Mouse (Mus musculus): Measurements from ENCODE around the gene Cpsf6. TPM values are rescaled to one million over a fixed set of nuclear protein-coding genes. Genes with fewer than 3 reads are reported as not detected.
A peak's percentile ranks its signal among the peaks of the same experiment; 100 is the strongest.

The Cpsf6 gene
- polyA plus RNA-seq, 1 experiment: 21.5 TPM

DNA sequence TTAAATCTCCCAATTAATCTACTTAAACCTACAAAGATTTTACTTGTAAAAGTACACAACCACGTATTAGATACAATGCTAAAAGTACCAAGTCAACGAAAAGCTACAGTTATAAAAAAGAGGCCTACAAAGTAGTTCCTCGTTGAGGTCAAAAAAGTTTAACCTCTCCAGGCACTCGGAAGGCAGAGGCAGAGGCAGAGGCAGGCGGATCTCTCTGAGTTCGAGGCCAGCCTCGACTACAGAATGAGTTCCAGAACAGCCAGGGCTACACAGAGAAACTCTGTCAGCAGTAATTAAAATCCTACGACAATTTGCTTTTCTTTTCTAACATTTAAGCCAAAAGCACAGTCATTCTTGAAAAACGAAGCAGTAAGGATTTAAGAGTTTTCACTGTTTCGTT is 4.7 kb downstream of the Cpsf6 start:
- 7% methylated on average over 10 of the region's 10 CpGs for WGBS
- no peak for DNase-seq (ENCODE audit: low read depth, low spot score)

GRCm38 (mm10) chr10:117363106-117363505 is 16.7 kb downstream of the Cpsf6 start:
- no peak for DNase-seq (ENCODE audit: low read depth, low spot score)
- 10% methylated on average over 3 of the region's 3 CpGs for WGBS

GRCm38 (mm10) chr10:117358891-117359290 is 20.9 kb downstream of the Cpsf6 start:
- 78% methylated on average over 11 of the region's 11 CpGs for WGBS

GRCm38 (mm10) chr10:117343000-117343399 is 36.8 kb downstream of the Cpsf6 start:
- WGBS: 79% methylated on average over 4 of the region's 4 CpGs
- no peak for DNase-seq (ENCODE audit: low read depth, low spot score)

More at GRCm38 (mm10) chr10:117358891-117359290, 20.9 kb downstream of the Cpsf6 start:
- DNase-seq (ENCODE audit: low read depth, low spot score): no peak

DNA sequence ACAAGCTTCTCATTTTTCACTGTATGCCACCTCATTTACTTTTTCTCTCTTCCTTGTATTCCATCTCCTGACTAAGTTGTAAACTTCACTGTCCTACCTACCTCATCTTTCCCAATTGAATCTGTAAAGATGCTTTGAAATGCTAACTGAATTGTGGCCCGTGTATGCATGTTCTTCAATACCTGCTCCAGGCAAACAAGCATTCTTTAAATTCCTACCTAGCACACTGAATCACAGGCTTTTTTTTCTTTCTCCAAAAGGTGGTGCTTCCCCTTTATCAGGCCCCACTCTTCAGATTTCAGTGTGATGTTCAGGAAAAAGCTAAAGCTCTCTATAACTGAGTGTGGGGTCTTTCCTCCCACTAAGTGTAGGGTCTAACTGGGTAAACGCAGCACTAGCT is 37.4 kb downstream of the Cpsf6 start:
- WGBS: 83% methylated on average over 2 of the region's 2 CpGs
- DNase-seq (ENCODE audit: low read depth, low spot score): no peak

DNA sequence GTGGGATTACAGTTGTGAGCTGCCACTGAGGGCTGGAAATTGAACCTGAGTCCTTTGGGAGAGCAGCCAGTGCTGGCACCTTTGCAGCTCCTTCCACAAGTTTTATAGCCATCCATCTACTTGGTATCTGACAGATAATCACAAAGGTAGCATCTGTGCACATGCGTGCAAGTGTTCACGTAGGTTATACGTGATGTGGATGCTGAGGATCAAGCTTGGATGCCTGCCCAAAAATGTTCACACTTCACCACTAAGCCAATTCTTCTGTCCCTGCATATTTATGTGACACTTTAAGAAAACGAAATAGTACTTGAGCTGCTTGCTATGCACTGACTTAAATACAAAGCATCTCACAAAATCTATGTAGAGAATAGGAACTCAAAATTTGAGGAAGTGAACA is 38.8 kb downstream of the Cpsf6 start:
- no peak for DNase-seq (ENCODE audit: low read depth, low spot score)
- 74% methylated on average over 4 of the region's 4 CpGs for WGBS

GRCm38 (mm10) chr10:117339241-117339640 is 40.6 kb downstream of the Cpsf6 start:
- DNase-seq (ENCODE audit: low read depth, low spot score): no peak
- 77% methylated on average over 7 of the region's 7 CpGs for WGBS

- DNase-seq (ENCODE audit: low read depth, low spot score): no peak
These were observed 41.9 kb downstream of the Cpsf6 start for GRCm38 (mm10) chr10:117337946-117338345.

- DNase-seq (ENCODE audit: low read depth, low spot score): no peak
- 33% methylated on average over 4 of the region's 4 CpGs for WGBS
These were observed 44.2 kb downstream of the Cpsf6 start for GRCm38 (mm10) chr10:117335649-117336048.

GRCm38 (mm10) chr10:117330521-117330920 is 49.3 kb downstream of the Cpsf6 start:
- no peak for DNase-seq (ENCODE audit: low read depth, low spot score)
- WGBS: 56% methylated on average over 5 of the region's 5 CpGs

DNA sequence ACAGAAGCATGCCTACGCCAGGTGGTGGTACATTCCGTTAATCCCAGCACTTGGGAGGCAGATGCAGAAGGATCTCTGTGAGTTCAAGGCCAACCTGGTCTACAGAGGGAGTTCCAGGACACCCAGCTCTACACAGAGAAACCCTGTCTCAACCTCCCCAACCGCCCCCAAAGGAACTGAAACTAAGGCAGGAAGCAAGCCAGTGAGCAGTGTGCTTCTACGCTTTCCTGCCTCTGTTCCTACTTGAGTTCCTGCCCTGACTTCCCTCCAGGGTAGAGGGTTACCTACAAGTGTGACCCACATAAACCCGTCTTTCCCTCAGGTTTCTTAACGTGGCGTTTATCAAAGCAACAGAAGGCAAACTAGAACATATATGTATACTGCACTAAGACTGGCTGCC is 56.0 kb downstream of the Cpsf6 start:
- 87% methylated on average over 7 of the region's 7 CpGs for WGBS
- no peak for DNase-seq (ENCODE audit: low read depth, low spot score)

DNA sequence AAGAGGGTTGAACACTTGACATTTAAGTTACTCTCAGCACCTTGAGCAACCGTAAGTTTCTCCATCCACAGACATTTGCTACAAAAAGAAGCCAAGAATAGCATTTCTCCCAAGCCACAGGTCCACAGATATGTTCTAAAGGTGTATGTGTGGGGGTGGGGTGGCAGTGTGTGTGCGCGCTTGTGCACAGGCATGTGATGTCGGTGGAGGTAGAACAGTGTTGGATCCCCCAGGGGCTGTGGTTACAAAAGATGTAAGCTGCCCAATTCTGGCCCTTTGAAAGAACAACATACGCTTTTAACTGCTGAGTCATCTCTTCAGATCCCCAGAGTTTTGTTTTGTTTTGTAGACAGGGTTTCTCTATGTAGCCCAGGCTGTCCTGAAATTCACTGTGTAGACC is 57.2 kb downstream of the Cpsf6 start:
- WGBS: 94% methylated on average over 5 of the region's 5 CpGs
- no peak for DNase-seq (ENCODE audit: low read depth, low spot score)

- DNase-seq (ENCODE audit: low read depth, low spot score): peak; percentile 24
- WGBS: 28% methylated on average over 3 of the region's 3 CpGs
These were observed 59.2 kb downstream of the Cpsf6 start for GRCm38 (mm10) chr10:117320571-117320981.

DNA sequence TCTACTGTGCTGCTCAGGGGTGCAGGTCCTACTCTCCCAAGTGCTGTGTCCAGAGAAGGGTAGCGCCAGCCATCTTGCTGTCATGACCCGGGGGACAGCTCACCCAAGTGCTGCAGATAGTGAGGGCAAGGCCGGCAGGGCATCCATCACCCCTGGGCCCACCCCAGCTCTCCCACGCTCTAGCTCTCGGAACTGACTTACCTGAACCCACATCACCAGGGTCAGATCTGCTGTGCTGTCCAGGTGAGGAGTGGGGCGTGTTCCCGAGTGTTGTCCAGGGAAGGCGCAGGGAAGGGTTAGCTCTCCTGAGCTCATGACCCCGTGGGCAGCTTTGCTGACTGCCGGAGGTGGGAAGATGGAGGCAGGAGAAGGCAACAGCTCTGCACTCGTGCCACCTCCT is 63.4 kb downstream of the Cpsf6 start:
- 94% methylated on average over 11 of the region's 11 CpGs for WGBS
- no peak for DNase-seq (ENCODE audit: low read depth, low spot score)

- no peak for DNase-seq (ENCODE audit: low read depth, low spot score)
- 82% methylated on average over 2 of the region's 2 CpGs for WGBS
These were observed 66.7 kb downstream of the Cpsf6 start for GRCm38 (mm10) chr10:117313133-117313532.

- no peak for DNase-seq (ENCODE audit: low read depth, low spot score)
- 79% methylated on average over 8 of the region's 8 CpGs for WGBS
These were observed 67.6 kb downstream of the Cpsf6 start for GRCm38 (mm10) chr10:117312168-117312567.

- WGBS: 83% methylated on average over 5 of the region's 5 CpGs
These were observed 75.4 kb downstream of the Cpsf6 start for GRCm38 (mm10) chr10:117304371-117304770.

DNA sequence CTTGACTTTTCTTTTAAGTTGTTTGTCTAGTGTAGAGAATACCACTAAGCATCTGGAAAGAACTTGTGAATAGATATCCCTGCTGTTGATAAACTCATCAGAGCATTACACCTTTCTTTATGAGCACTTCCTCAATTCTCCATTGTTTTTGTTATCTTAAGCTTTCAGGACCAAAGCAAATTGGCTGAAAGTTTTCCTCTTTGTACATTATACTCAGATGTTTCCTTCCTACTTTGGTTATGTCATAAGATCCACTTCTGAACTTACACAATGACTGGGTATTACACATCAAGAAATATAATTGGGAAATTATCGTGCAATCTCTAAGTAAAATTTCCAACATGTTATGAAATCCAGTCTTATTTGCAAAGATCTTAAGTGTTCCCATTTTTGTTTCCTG is 78.1 kb downstream of the Cpsf6 start:
- 62% methylated on average over 1 of the region's 1 CpGs for whole genome bisulfite sequencing
- DNase-seq (ENCODE audit: low read depth, low spot score): no peak

More at GRCm38 (mm10) chr10:117304371-117304770, 75.4 kb downstream of the Cpsf6 start:
- no peak for DNase-seq (ENCODE audit: low read depth, low spot score)

GRCm38 (mm10) chr10:117299901-117300520 is 79.8 kb downstream of the Cpsf6 start:
- no peak for DNase-seq (ENCODE audit: low read depth, low spot score)
- WGBS: 67% methylated on average over 5 of the region's 5 CpGs

- WGBS: 65% methylated on average over 4 of the region's 4 CpGs
- DNase-seq (ENCODE audit: low read depth, low spot score): no peak
These were observed 80.7 kb downstream of the Cpsf6 start for GRCm38 (mm10) chr10:117299106-117299505.

GRCm38 (mm10) chr10:117298336-117298735 is 81.5 kb downstream of the Cpsf6 start:
- WGBS: 81% methylated on average over 6 of the region's 6 CpGs

More at GRCm38 (mm10) chr10:117298336-117298735, 81.5 kb downstream of the Cpsf6 start:
- no peak for DNase-seq (ENCODE audit: low read depth, low spot score)

Data from large intestine, adult 2 months (tissue).